Comparison of ENCODE assay signal across 9 mouse cellular contexts in genomic region chr16:97804680-97805547, GRCm38 (mm10). TPM values are rescaled to one million over a fixed set of nuclear protein-coding genes. Genes with fewer than 3 reads are reported as not detected.
DNase-seq lines count a peak whose midpoint lies in the region; ATAC-seq and TF ChIP-seq lines count a peak whose summit lies in the region.
"Had no signal": no experiment of that assay in that cellular context is flagged by ENCODE, and none has a peak within 500 bp of the region (broad histone marks: within the 10 kb centered on the region; RNA-seq: fewer than 3 reads in every experiment).

No protein-coding gene starts in this region.

- intact Hi-C loops in heart, postnatal 14 days (cut with DNase I), result loop anchor here (2.0 to 10.0 kb wide), 2 partner anchors 72 to 190 kb away; partner anchors contain the start of gene B230307C23Rik

- peak; percentile 61 for DNase-seq in ES-CJ7 (ENCODE audit: low read depth, low spot score)
- DNase-seq in heart, postnatal 14 days, result peak; percentile 80 to 88
- peak; percentile 69 to 84 for DNase-seq in layer of hippocampus, adult 2 months (ENCODE audit: low spot score in 2 of 2)
- peak; percentile 89 for DNase-seq in right cerebral cortex, postnatal 10 days (ENCODE audit: low spot score in 2 of 2)
- DNase-seq in urinary bladder, postnatal 14 days (ENCODE audit: low spot score), result peak; percentile 86

- H3K27me3 ChIP-seq in lung, embryonic 16.5 days (ENCODE audit: control insufficient read depth, insufficient read depth, low read depth, low read length), result no peaks in the 10 kb centered on the region
- H3K27me3 ChIP-seq: liver, embryonic 15.5 days had no signal

- no peaks in the 10 kb centered on the region for H3K4me1 ChIP-seq in bone marrow macrophage, adult 2 months (ENCODE audit: control insufficient read depth, insufficient read depth, low read length)
- no peaks in the 10 kb centered on the region for H3K4me1 ChIP-seq in embryonic fibroblast, embryonic 13.5 days (ENCODE audit: control insufficient read depth, insufficient read depth, low read length)
- H3K4me1 ChIP-seq in lung, embryonic 16.5 days (replicated peaks; ENCODE audit: control insufficient read depth, insufficient read depth, low read length), result no peaks in the 10 kb centered on the region
- H3K4me1 ChIP-seq: liver, embryonic 15.5 days had no signal

- peak; percentile 60 for TF ChIP-seq CTCF in bone marrow macrophage, adult 2 months (IDR thresholded peaks at IDR 0.05; ENCODE audit: low read depth, low read length)
- peak; percentile 70 for TF ChIP-seq CTCF in embryonic fibroblast, embryonic 13.5 days (IDR thresholded peaks at IDR 0.05; ENCODE audit: borderline replicate concordance, insufficient read depth, low read length)
- peak; percentile 95 for TF ChIP-seq CTCF in layer of hippocampus, adult 2 months (conservative IDR thresholded peaks at IDR 0.05)

- no peak for TF ChIP-seq POLR2A in bone marrow macrophage, adult 2 months (IDR thresholded peaks at IDR 0.05; ENCODE audit: borderline replicate concordance, low read depth, low read length)
- TF ChIP-seq POLR2A in embryonic fibroblast, embryonic 13.5 days (IDR thresholded peaks at IDR 0.05; ENCODE audit: low read depth, low read length), result no peak

- no peak overlapping the region for H3K27ac ChIP-seq in bone marrow macrophage, adult 2 months (ENCODE audit: insufficient read depth, low read depth, low read length)
- no peak overlapping the region for H3K27ac ChIP-seq in embryonic fibroblast, embryonic 13.5 days (ENCODE audit: insufficient read depth, low read length)
- H3K27ac ChIP-seq in layer of hippocampus, adult 2 months, result peak overlapping the region; percentile 3; the same call in 1 of the 2 replicates
- H3K27ac ChIP-seq in lung, embryonic 16.5 days (ENCODE audit: low read length), result no peak overlapping the region
- H3K27ac ChIP-seq: liver, embryonic 15.5 days had no signal

- peak; percentile 45; the same call in 1 of the 2 replicates for ATAC-seq in lung, embryonic 16.5 days (ENCODE audit: low read depth)

- WGBS in lung, embryonic 16.5 days, result 70% methylated on average over 7 of the region's 7 CpGs

- H3K4me2 ChIP-seq in lung, embryonic 16.5 days (ENCODE audit: low read depth, low read length), result no peak overlapping the region
- H3K4me2 ChIP-seq: liver, embryonic 15.5 days had no signal

- no peak overlapping the region for H3K4me3 ChIP-seq in bone marrow macrophage, adult 2 months (ENCODE audit: insufficient read depth, low read length)
- H3K4me3 ChIP-seq in embryonic fibroblast, embryonic 13.5 days (ENCODE audit: insufficient read depth, low read length), result no peak overlapping the region
- no peak overlapping the region for H3K4me3 ChIP-seq in layer of hippocampus, adult 2 months
- H3K4me3 ChIP-seq in lung, embryonic 16.5 days (ENCODE audit: low read length), result no peak overlapping the region
- H3K4me3 ChIP-seq: liver, embryonic 15.5 days had no signal

- peaks cover 49% of the 10 kb centered on the region for H3K36me3 ChIP-seq in lung, embryonic 16.5 days (ENCODE audit: control insufficient read depth, insufficient read depth, low read length)

- no peak overlapping the region for H3K9ac ChIP-seq in lung, embryonic 16.5 days (ENCODE audit: low read length)
- H3K9ac ChIP-seq: liver, embryonic 15.5 days had no signal

- no peaks in the 10 kb centered on the region for H3K9me3 ChIP-seq in lung, embryonic 16.5 days (ENCODE audit: control insufficient read depth, low read length)
- H3K9me3 ChIP-seq: liver, embryonic 15.5 days had no signal

RNA-seq across cellular contexts. Expression of gene Ripk4, which starts 41.3 kb away (rescaled TPM):
- polyA plus RNA-seq in bone marrow macrophage, adult 2 months (2012; ENCODE audit: insufficient read depth, insufficient read length, missing spikeins), result not detected in 2 replicates
- 0.32 TPM in 1 of 2 replicates, not detected in the other for polyA plus RNA-seq in embryonic fibroblast, embryonic 13.5 days (2011; ENCODE audit: insufficient read length, low read depth, missing spikeins)
- total RNA-seq in heart, postnatal 14 days (2021), result under 1 TPM; 0.19 to 0.22 TPM
- total RNA-seq in layer of hippocampus, adult 2 months (2021), result under 1 TPM; 0.20 to 0.34 TPM
- polyA plus RNA-seq in lung, embryonic 16.5 days (2015; fragmentation: Nextera tagmentation; extraction: Ambion mirVana), result 18.0 and 18.7 TPM in 2 replicates

RNA-seq across cellular contexts. Expression of gene Prdm15, which starts 46.7 kb away (rescaled TPM):
- polyA plus RNA-seq in bone marrow macrophage, adult 2 months (2012; ENCODE audit: insufficient read depth, insufficient read length, missing spikeins), result 4.4 and 7.5 TPM in 2 replicates
- 8.2 and 9.8 TPM in 2 replicates for polyA plus RNA-seq in embryonic fibroblast, embryonic 13.5 days (2011; ENCODE audit: insufficient read length, low read depth, missing spikeins)
- 1 to 10 TPM; 5.7 to 7.6 TPM for total RNA-seq in heart, postnatal 14 days (2021)
- total RNA-seq in layer of hippocampus, adult 2 months (2021), result 10 to 100 TPM; 19.4 to 25.3 TPM
- polyA plus RNA-seq in lung, embryonic 16.5 days (2015; fragmentation: Nextera tagmentation; extraction: Ambion mirVana), result 10.4 and 12.1 TPM in 2 replicates

Comparison
In these comparisons a context has a peak if more than half of its experiments do, and no peak if none do; other contexts are left out.
1. RNA of gene Ripk4, which starts 41.3 kb away (polyA plus RNA-seq): 18.0 to 18.7 TPM in lung, embryonic 16.5 days; 0.32 TPM in embryonic fibroblast, embryonic 13.5 days and not detected in bone marrow macrophage, adult 2 months; every median in the first group is over 10 times any median in the second.
2. Peak in every context shown above with its lines, with median percentiles within 50 percentile points of each other: DNase-seq and CTCF ChIP-seq.